Mouse (Mus musculus) ES-E14 (cell line): ENCODE results near the gene Sypl2. TPM values are rescaled to one million over a fixed set of nuclear protein-coding genes. Genes with fewer than 3 reads are reported as not detected.
A peak's percentile ranks its signal among the peaks of the same experiment; 100 is the strongest.

Experiments
- DNase-seq: peaks from one replicate; pipeline ENCODE4 v3.0.0-alpha.2; 2013; ENCODE audit warnings: low read depth, low spot score
- H3K27ac ChIP-seq: 2 replicates; pipeline ENCODE4 v1.5.1; 2012; ENCODE audit warnings: low read depth, mild to moderate bottlenecking, low read length, moderate library complexity, mixed read lengths; ENCODE audit not compliant: poor library complexity, insufficient read depth, severe bottlenecking
- H3K36me3 ChIP-seq: 2 replicates; pipeline ENCODE4 v1.6.1; 2012; ENCODE audit warnings: mild to moderate bottlenecking, low read length, moderate library complexity, mixed read lengths; ENCODE audit not compliant: control insufficient read depth, poor library complexity, insufficient read depth, severe bottlenecking
- H3K4me1 ChIP-seq, 2 experiments: fragments of 150-350 bp in 1 of 2; sonication (generic) in 1 of 2; 2 replicates each; pipeline ENCODE4 v1.6.1; 2012; ENCODE audit warnings: low read length in 2 of 2, mild to moderate bottlenecking in 1 of 2, mixed read lengths in 1 of 2; ENCODE audit not compliant: control insufficient read depth in 2 of 2, insufficient read depth in 2 of 2, poor library complexity in 1 of 2
- H3K4me3 ChIP-seq, 2 experiments: fragments of 150-350 bp in 1 of 2; sonication (generic) in 1 of 2; 2 replicates each; pipeline ENCODE4 v1.5.1; 2012; ENCODE audit warnings: low read length in 2 of 2, low read depth in 1 of 2, mild to moderate bottlenecking in 1 of 2, mixed read lengths in 1 of 2; ENCODE audit not compliant: insufficient read depth in 1 of 2, poor library complexity in 1 of 2, severe bottlenecking in 1 of 2
- H3K9ac ChIP-seq: 2 replicates; pipeline ENCODE4 v1.6.1; 2012; ENCODE audit warnings: low read depth, mild to moderate bottlenecking, low read length, mixed read lengths; ENCODE audit not compliant: poor library complexity, insufficient read depth, severe bottlenecking
- H3K9me3 ChIP-seq: fragments of 150-350 bp; sonication (generic); 2 replicates; pipeline ENCODE4 v1.6.1; 2012; ENCODE audit warnings: low read depth, mild to moderate bottlenecking, low read length; ENCODE audit not compliant: control insufficient read depth, insufficient read depth
- CHD2 ChIP-seq: IDR thresholded peaks from 2 replicates; pipeline ENCODE4 v1.6.1; 2014; ENCODE audit warnings: mild to moderate bottlenecking, low read depth, low read length, inconsistent platforms
- HCFC1 ChIP-seq: IDR thresholded peaks from 2 replicates; pipeline ENCODE4 v1.6.1; 2012; ENCODE audit warnings: low read length, inconsistent platforms, borderline replicate concordance; ENCODE audit not compliant: insufficient read depth
- MAFK ChIP-seq: IDR thresholded peaks from 2 replicates; pipeline ENCODE4 v1.6.1; 2014; ENCODE audit warnings: mild to moderate bottlenecking, low read depth, low read length, inconsistent platforms; ENCODE audit not compliant: insufficient read depth
- ZC3H11A ChIP-seq: IDR thresholded peaks from 2 replicates; pipeline ENCODE4 v1.6.1; 2012; ENCODE audit warnings: low read depth, mild to moderate bottlenecking, inconsistent platforms, low read length, borderline replicate concordance
- ZNF384 ChIP-seq: IDR thresholded peaks from 2 replicates; pipeline ENCODE4 v1.6.1; 2012; ENCODE audit warnings: low read depth, low read length, inconsistent platforms
- in situ Hi-C, 2 experiments: fragments of 600-800 bp; cut with MboI; formaldehyde crosslinking; loops; one replicate each; pipeline ENCODE4 v1.15.1; 2025; ENCODE audit warnings: low sequenced_read_pairs in 2 of 2, inconsistent platforms in 1 of 2; ENCODE audit not compliant: unreplicated experiment in 2 of 2
- total RNA-seq: library from RNA; depleted of rRNA; stranded (reverse); fragments of 300-350 nt; gene quantifications from 2 replicates; pipeline ENCODE4 v1.2.3, GENCODE M21; 2012

Sypl2 gene
- total RNA-seq, 1 experiment: 0.62 TPM

- in situ Hi-C loops: no loop called here
- H3K27ac ChIP-seq: no peak overlapping the region
- TF ChIP-seq ZNF384 (no peak), ZC3H11A (no peak), MAFK (no peak), CHD2 (no peak), HCFC1 (no peak)
- H3K9ac ChIP-seq: no peak overlapping the region
- no peaks in the 10 kb centered on the region for H3K9me3 ChIP-seq
- peaks cover 2 to 13% of the 10 kb centered on the region in 2 experiments; a peak in 3 of 4 replicates for H3K4me1 ChIP-seq
- no peak for DNase-seq
- H3K36me3 ChIP-seq: peaks cover 8% of the 10 kb centered on the region; the same call in 1 of the 2 replicates
- H3K4me3 ChIP-seq: no peak overlapping the region
Measured at GRCm38 (mm10) chr3:108199231-108199630, 27.2 kb downstream of the Sypl2 start.

- in situ Hi-C loops: no loop called here
- H3K27ac ChIP-seq: no peak overlapping the region
- peaks cover 2 to 10% of the 10 kb centered on the region in 2 experiments; a peak in 3 of 4 replicates for H3K4me1 ChIP-seq
- peak overlapping the region; percentile 18; the same call in 1 of the 2 replicates for H3K9ac ChIP-seq
- H3K4me3 ChIP-seq: peak overlapping the region in 1 of 2 experiments; percentile 17; a peak in 1 of 4 replicates
- no peaks in the 10 kb centered on the region for H3K9me3 ChIP-seq
- DNase-seq: no peak
- 0 out of 2 replicates have a peak, but pooled peaks cover 2% of the 10 kb centered on the region for H3K36me3 ChIP-seq
- TF ChIP-seq HCFC1 (no peak), MAFK (no peak), ZC3H11A (no peak), CHD2 (no peak), ZNF384 (no peak)
Measured at GRCm38 (mm10) chr3:108197066-108197497, 29.4 kb downstream of the Sypl2 start.

GRCm38 (mm10) chr3:108195941-108196590, 30.4 kb downstream of the Sypl2 start:
- TF ChIP-seq MAFK: no peak
- TF ChIP-seq ZNF384: no peak
- TF ChIP-seq HCFC1: no peak
- TF ChIP-seq CHD2: no peak
- TF ChIP-seq ZC3H11A: no peak
- DNase-seq: no peak
- Histone ChIP-seq H3K36me3 (no peaks in the 10 kb centered on the region), H3K9me3 (no peaks in the 10 kb centered on the region), H3K27ac (no peak overlapping the region), H3K9ac (no peak overlapping the region), H3K4me1 (peaks cover 2 to 10% of the 10 kb centered on the region in 2 experiments; a peak in 3 of 4 replicates), H3K4me3 (no peak overlapping the region)
- in situ Hi-C loops: no loop called here

GRCm38 (mm10) chr3:108195287-108195686, 31.2 kb downstream of the Sypl2 start:
- no peaks in the 10 kb centered on the region for H3K36me3 ChIP-seq
- H3K4me3 ChIP-seq: no peak overlapping the region
- in situ Hi-C loops: no loop called here
- H3K9ac ChIP-seq: no peak overlapping the region
- TF ChIP-seq ZC3H11A: no peak
- no peak for TF ChIP-seq HCFC1
- TF ChIP-seq CHD2: no peak
- no peak for TF ChIP-seq MAFK
- TF ChIP-seq ZNF384: no peak
- H3K4me1 ChIP-seq: peaks cover 2 to 10% of the 10 kb centered on the region in 2 experiments; a peak in 3 of 4 replicates
- no peak for DNase-seq
- H3K27ac ChIP-seq: no peak overlapping the region
- H3K9me3 ChIP-seq: no peaks in the 10 kb centered on the region

GRCm38 (mm10) chr3:108193686-108194085, 32.8 kb downstream of the Sypl2 start:
- TF ChIP-seq ZC3H11A: no peak
- no peak for TF ChIP-seq MAFK
- no peak for TF ChIP-seq ZNF384
- no peak overlapping the region for H3K27ac ChIP-seq
- H3K9me3 ChIP-seq: no peaks in the 10 kb centered on the region
- DNase-seq: no peak
- H3K4me1 ChIP-seq: peaks cover 2 to 15% of the 10 kb centered on the region in 2 experiments; a peak in 2 of 4 replicates
- no peak overlapping the region for H3K4me3 ChIP-seq
- H3K36me3 ChIP-seq: no peaks in the 10 kb centered on the region
- H3K9ac ChIP-seq: no peak overlapping the region
- in situ Hi-C loops: no loop called here
